Mouse (Mus musculus) liver, embryonic 18 days (tissue): ENCODE results near the gene Dpp6. TPM values are rescaled to one million over a fixed set of nuclear protein-coding genes. Genes with fewer than 3 reads are reported as not detected.

Source experiments
- polyA plus RNA-seq: library from polyadenylated mRNA; depleted of rRNA; stranded (reverse); fragments of >200 nt; gene quantifications from 2 replicates; pipeline ENCODE4 v1.2.3, GENCODE M21; 2012; rRNA removed

Gene Dpp6
- polyA plus RNA-seq = 0.04 and 0.06 TPM in 2 replicates

GRCm38 (mm10) chr5:26816975-26817941, at the start of gene Dpp6:
Dpp6 (plus strand) TSS chr5:26817203.

GRCm38 (mm10) chr5:27501338-27501737, 684.3 kb downstream of the Dpp6 start, which contains the start of gene Speer4b:
Speer4b (minus strand) TSS chr5:27501438.

